Mouse (Mus musculus) heart, adult 18-20 months (tissue): Measurements from ENCODE around the gene Ppp4r3b. TPM values are rescaled to one million over a fixed set of nuclear protein-coding genes. Genes with fewer than 3 reads are reported as not detected.
A peak's percentile ranks its signal among the peaks of the same experiment; 100 is the strongest.

Experiments
- DNase-seq, 2 experiments: peaks; one replicate each; pipeline ENCODE4 v3.0.0; 2021 to 2022; ENCODE audit warnings: mixed read lengths in 1 of 2
- total RNA-seq, 2 experiments: library from RNA; stranded (reverse); gene quantifications; 2 replicates each; pipeline ENCODE4 v1.2.3; 2021

Ppp4r3b gene
- total RNA-seq, 2 experiments from 2014 or later: 27.6 to 36.5 TPM

- no peak for DNase-seq
Measured at GRCm38 (mm10) chr11:29237364-29237763, 64.7 kb downstream of the Ppp4r3b start.

- no peak for DNase-seq
Measured at GRCm38 (mm10) chr11:29238047-29238446, 65.4 kb downstream of the Ppp4r3b start.

GRCm38 (mm10) chr11:29238551-29238950 lies 65.9 kb downstream of the Ppp4r3b start:
- no peak for DNase-seq

GRCm38 (mm10) chr11:29239353-29239752 lies 66.7 kb downstream of the Ppp4r3b start:
- no peak for DNase-seq

GRCm38 (mm10) chr11:29241961-29242360 lies 69.3 kb downstream of the Ppp4r3b start:
- DNase-seq: no peak

GRCm38 (mm10) chr11:29245988-29246387 lies 73.3 kb downstream of the Ppp4r3b start:
- no peak for DNase-seq

GRCm38 (mm10) chr11:29246883-29247650 lies 74.4 kb downstream of the Ppp4r3b start, which contains the start of gene Cfap36:
Gene Cfap36, minus strand, starts transcription at chr11:29247409.
- peak; percentile 89 to 96 for DNase-seq

GRCm38 (mm10) chr11:29247725-29248124 lies 75.0 kb downstream of the Ppp4r3b start:
- DNase-seq: no peak

- no peak for DNase-seq
Measured at GRCm38 (mm10) chr11:29248386-29248785, 75.7 kb downstream of the Ppp4r3b start.

GRCm38 (mm10) chr11:29254643-29255042 lies 82.0 kb downstream of the Ppp4r3b start:
- DNase-seq: no peak

- peak; percentile 25 to 73 for DNase-seq
Measured at GRCm38 (mm10) chr11:29267824-29268223, 95.1 kb downstream of the Ppp4r3b start.

Other genes with a start within 250 kb of the Ppp4r3b start
- gene Pnpt1, start 42.1 kb upstream of the Ppp4r3b start, total RNA-seq: 10 to 100 TPM; 26.3 to 27.0 TPM
- 10 to 100 TPM; 13.7 to 17.4 TPM for gene Cfap36, start 74.5 kb downstream of the Ppp4r3b start, total RNA-seq
- gene Ccdc88a, start 200.8 kb downstream of the Ppp4r3b start, total RNA-seq: 1 to 10 TPM; 7.3 to 8.6 TPM